Mouse (Mus musculus) mouse embryonic stem cell (cell line): ENCODE results near the gene Nbeal1.
"Not testable (repeated sequence)": the region's sequence is repeated elsewhere in the genome, so short reads cannot be mapped to it uniquely, and the experiment has no call there.

ENCODE experiments used
- in situ Hi-C, 2 experiments: fragments of 300-500 bp; cut with MboI; formaldehyde crosslinking; loops; 1 replicate in 1 of 2; 3 replicates in 1 of 2; pipeline ENCODE4 v1.14.3; 2019 to 2020; ENCODE audit warnings: low sequenced_read_pairs in 2 of 2, low pct_unique_long_range_greater_than_20kb in 1 of 2, mixed read lengths in 1 of 2; ENCODE audit not compliant: unreplicated experiment in 1 of 2

Gene Nbeal1

DNA sequence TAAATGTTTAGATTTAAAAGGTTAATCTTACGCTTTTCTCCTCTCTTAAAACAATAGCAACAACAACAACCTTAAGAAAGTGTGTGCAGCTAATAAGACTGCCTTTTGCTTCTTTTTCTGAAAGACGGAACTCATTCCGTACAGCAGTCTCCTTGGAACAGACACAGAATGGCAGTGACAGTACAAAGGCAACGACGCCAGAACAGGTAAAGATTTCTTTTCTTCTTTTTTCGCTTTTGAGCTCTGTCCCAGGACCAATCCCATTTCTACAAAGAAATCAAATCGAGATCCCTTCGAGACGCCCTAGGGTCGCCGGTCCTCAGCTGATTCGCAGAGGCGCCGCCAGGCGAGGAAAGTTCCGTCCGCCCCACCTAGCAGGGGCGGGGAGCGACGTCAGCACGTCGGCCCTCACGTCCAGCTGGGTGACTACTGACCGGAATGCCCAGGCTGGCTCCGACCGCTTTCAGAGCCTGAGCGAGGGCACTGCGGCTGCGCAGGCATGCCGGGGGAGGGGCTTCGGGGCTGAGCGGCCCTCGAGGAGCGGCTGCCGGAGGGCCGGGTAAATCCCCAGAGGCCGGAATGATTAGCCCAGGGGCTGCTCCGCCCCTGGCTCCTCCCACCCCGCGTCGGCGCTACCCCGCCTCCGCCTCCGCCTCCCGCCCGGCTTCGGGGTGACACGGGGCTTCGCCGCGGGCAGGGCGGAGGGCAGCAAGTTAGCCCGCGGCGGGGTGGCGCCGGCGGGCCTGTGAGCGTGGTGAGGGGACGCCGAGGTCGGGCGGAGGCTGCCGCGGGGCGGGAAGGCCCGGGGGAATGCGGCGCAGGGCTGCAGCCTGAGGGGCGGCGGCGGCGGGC lies at the start of gene Nbeal1:
TSS of gene Nbeal1 (plus strand) at position 668 of the 852 bp plus-strand sequence.
- in situ Hi-C loops, result no loop called here

DNA sequence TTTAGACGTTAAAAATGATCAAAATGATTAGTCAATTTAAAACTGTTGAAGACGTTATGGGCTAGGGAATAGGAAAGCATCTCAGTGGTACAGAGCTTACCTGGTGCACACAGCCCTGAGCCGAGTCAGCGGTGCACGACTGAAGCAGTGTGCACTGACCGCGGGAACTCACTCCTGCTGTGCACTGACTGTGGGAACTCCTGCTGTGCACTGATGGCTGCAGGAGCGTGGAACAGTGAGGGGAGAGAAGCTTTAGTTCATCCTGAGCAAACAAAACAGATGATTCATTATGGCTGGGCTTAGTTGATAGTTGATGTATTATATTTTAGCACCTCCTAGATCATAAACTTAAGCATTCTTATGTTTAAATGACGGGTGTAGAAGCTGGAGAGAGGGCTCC lies 43.1 kb upstream of the Nbeal1 start:
- in situ Hi-C loops, result no loop called here

DNA sequence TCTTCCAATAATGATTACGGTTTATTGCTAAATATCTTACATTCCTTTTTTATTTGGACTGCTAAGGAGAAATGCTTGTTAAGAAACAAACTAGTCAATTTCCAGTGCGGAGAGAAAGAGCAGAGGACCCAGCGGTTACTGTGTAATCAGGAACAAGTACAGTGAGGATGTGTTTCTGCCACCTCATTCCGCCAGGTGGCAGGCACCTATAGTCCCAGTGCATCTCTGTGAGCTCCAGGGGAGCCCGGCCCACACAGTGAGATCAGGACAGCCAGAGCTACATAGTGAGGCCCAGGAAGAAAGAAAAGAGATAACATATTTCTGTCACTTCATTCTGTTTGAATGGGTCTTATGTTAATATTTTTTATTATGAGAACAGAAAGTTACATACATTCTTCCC lies 27.7 kb upstream of the Nbeal1 start:
- in situ Hi-C loops, result no loop called here

DNA sequence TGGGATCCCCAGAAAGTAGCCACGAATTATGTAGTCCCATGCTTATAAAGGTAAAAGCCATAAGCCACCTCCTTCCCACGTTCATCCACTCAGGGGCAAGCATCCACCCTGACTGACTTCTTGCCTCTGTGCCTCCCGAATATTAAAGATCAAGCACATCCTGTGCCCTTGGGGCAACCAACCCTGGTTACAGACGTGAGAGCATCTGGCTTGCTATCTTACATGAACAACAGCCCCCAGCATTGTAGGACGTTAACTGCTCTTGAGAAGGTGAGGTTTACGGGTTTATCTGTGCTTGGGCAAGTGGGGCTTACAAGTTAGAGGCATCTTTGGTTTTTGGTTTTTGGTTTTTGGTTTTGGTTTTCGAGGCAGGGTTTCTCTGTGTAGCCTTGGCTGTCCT lies 23.7 kb upstream of the Nbeal1 start:
- in situ Hi-C loops, result no loop called here

DNA sequence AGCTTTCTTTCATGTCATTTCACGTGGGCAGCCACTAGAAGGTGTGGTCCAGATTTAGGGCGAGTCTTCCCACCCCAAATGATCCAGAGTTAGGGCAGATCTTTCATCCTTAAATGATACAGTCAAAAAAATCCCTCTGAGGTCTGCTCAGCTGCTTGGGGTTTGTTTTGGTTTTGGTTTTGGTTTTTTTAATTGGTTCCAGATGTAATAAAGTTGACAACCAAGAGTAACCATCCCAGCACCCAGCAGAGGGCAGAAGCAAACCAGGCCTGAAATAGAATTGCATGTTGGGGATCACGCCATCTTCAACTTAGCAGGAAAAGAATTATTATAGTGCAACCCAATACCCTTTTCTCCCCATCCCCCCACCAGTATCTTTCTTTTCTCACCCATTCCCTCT lies 22.0 kb upstream of the Nbeal1 start:
- in situ Hi-C loops, result no loop called here

DNA sequence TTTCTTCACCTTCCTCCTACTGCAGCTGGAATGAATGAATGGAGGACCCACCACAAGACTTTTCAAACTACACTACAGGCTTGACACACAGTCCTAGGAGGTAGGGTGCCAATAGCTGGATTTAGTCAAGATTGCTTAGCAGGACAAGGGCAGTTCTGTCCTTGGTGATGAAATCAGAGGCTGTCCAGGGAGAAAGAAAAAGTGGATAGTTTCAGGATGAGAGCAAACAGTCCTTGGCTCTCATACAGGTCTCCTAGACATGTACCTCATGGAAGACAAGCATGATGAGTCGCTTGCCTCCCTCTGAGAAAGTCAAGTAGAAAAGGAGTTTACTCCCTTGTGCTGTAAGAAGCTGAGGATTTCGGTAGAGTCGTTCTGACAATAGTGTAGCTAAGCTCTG lies 16.7 kb upstream of the Nbeal1 start:
- in situ Hi-C loops, result no loop called here

DNA sequence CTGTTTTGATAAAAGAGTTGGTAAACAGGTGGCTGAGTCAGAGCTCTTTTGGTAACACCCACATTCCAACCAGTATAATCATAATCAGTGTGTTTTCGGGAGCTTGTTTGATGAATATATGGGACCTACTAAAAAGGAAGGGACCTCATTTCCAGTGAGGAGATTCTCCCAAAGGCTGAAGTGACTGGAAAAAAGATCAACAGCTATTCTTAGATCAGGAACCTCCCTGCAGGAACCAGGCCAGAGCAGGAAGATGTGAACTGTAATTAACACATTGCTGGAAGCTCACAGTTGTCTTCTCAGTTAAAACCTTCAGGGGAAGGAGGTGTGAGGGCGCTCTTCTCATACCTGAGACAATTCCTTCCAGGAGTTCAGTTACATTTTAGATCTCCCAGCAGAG lies 10.8 kb upstream of the Nbeal1 start:
- in situ Hi-C loops, result no loop called here

DNA sequence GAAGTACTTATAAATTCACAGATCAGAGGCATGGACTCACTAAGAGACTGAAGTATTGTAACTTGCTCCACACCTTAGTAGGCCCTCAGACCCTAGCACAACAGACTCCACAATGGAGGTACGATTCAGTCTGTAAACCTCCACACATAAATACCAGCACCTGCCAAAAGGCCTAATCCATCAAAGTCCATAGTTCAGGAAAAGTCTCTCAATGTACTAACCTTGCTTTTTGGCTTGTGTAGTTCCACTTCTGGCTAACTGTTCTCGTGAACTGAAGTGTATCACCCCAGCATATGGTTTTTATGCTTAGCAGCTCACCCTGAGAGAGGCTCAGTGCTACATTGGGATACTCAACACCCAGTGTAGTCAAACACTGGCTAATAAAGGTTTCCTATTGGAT lies 10.1 kb upstream of the Nbeal1 start:
- in situ Hi-C loops, result no loop called here

DNA sequence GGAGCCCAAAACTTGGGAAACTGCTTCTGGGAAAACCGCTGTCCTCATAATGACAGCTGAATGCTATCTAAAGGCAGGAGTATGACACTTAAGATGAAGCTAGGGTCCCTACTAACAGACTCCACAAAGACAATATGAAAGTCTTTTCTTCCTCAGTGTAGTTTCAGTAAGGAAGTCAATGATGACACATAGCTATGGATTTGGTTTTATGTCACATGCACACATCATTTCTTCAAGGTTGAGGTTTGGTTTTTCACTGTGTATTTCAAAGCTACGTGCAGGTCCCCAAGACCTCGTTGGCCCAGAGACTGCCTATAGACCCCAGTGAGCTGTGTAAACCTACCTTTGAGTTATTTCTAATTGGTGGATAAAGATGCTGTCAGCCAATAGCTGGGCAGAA lies 7.3 kb upstream of the Nbeal1 start:
- in situ Hi-C loops, result no loop called here

DNA sequence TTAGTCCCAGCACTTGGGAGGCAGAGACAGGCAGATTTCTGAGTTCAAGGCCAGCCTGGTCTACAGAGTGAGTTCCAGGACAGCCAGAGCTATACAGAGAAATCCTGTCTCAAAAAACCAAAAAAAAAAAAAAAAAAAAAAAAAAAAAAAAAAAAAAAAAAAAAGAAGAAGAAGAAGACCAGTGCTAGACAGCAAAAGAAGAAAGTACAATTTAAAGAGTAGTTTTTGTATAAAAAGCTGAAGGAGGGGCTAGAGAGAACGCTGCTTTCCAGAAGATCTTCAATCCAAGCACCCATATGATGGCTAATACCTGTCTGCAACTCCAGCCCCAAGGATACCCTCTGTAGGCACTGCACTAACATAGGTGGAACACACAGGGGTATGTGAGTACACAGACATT lies 2.6 kb upstream of the Nbeal1 start:
- in situ Hi-C loops, result not testable (repeated sequence)

DNA sequence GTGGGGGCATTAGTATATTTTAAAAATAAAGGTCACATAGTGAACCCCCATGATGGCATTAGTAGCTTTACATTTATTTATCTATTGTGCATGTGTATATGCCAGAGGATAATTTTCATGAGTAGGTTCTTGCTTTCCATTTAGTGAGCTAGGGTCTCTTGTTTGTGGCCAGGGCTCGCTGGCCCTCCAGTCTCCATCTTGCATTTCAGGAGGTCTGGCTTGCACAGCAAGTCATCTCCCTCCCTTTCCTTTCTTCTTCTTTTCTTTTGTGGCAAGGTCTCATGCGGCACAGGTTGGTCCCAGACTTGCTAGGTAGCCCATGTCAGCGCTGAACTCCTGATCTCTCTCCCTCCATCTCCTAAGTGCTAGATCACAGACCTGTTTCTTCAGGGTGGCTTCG lies 1.0 kb upstream of the Nbeal1 start:
- in situ Hi-C loops, result no loop called here

DNA sequence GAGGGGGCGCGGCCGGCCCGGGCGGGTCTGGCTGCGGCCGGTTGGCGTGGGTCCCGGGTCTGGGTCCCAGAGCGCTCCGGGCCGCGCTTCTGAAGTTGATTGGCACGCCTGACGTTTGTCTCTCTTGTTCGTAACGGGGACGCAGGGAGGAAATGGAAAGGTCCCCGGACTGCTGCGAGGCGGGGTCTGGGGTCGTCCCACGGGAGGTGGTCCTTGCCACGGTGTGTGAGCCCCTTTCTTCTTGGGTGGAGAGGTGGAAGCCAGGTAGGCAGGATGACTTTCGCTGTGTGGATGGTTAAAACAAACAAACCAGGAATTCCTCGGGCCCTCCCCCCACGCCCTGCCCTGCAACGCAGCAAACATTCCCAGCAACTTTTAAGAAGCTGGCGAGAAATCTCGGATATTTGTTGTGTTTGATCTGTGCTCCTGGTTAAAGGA lies 404 bp downstream of the Nbeal1 start:
- in situ Hi-C loops, result no loop called here

DNA sequence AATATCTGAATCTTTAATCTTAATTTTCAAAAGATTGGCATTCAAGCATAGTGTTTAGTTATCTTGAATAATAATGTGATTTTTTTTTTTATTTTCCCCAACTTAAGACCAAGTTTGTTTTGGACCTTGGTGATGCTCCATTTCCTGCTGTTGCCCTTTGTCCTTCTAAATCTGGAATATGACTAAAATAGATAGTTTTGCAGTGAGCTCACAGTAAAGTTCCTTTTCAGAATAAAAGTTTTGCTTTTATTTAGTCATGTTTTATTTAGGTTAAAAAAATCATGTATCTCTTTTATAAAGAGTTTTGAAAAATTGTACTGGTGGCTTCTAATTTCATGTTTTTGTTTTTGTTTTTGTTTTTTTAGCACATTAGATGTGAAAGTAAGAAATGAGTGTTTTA lies 8.1 kb downstream of the Nbeal1 start:
- in situ Hi-C loops, result no loop called here

DNA sequence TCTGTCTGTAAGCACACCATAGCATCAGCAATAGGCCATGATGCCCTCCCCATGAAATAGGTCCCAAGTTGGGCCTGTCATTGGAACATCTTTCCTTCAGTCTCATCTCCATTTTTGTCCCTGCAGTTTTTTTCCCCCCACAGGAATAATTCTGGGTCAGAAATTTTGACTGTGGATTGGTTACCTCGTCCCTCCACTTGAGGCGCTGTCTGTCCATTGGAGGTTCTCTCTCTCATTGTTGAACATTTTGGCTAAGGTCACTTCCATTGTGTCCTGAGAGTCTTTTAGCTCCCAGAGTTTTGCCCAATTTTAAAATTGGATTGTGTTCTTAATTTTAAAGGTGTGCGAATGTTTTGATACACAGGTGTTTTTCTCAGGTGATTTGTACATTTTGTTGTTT lies 16.4 kb downstream of the Nbeal1 start:
- in situ Hi-C loops, result no loop called here

DNA sequence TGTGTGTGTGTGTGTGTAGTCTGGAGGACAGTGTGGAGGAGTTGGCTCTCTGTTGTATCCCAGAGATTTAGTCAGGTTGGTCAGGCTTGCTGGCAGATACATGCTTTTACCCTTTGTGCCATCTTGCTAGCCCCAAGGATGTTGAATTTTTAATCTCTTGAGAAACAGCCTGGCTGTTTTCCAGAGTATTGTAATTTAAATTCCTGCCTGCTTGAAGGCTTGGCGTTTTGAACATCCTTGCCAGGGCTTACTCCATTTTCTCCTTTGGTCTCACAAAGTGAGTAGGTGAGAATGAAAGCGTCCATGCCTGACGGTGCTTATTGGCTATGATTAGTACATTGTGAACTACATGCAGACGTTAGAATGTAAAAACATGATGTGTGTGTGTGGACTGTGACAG lies 18.6 kb downstream of the Nbeal1 start:
- in situ Hi-C loops, result no loop called here

DNA sequence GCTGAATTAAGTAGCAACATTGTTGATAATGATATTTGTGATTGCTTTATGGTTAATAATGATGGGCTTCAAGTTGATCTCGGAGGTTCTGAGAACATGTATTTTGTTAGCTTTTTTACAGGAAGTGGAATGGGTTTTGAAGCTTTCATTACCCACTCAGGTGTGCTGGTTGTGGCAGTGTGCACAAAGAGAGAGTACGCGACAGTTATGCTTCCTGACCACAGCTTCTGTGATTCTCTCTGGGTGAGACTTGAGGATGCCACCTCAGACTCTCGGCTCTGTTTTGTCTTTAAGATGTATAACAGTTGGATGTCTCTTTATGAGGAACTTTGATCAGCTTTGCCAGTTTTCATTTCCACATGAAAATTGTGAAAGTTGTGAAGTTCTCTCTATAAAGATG lies 55.9 kb downstream of the Nbeal1 start:
- in situ Hi-C loops, result no loop called here

DNA sequence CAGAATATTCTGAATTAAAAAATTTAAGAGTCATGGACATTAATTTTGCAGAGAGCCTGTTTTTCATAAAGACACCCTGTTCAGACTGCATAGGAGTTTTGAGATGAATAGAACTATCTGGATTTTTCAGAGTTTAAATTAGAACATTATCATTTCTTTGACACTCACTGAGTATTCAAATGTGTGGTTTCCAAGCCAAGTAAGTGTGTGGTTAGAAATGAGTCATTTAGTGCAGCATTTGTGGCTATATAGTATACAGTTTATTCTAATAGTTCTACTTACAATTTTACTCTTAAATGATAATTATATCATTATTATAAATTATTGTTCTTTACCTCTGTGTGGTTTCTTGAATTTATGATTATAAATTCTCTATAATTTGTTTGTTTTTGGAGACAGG lies 60.0 kb downstream of the Nbeal1 start:
- in situ Hi-C loops, result no loop called here

DNA sequence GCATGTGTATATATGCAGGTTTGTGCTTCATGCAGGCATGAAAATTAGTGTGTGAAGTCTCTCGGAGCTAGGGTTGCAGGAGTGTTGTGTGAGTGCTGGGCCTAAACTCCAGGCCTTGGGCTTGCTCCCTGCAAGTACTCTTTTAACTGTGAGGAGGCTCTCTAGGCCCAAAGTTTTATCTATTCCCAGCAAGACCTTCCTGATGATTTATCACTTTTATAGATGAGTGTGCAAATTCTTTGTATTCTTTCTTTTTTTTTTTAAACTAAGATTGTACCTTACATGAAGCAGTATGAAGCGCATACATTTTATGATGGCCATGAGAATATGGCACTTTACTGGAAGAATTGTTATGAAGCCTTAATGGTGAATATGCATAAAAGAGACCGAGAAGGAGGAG lies 87.7 kb downstream of the Nbeal1 start:
- in situ Hi-C loops, result no loop called here

DNA sequence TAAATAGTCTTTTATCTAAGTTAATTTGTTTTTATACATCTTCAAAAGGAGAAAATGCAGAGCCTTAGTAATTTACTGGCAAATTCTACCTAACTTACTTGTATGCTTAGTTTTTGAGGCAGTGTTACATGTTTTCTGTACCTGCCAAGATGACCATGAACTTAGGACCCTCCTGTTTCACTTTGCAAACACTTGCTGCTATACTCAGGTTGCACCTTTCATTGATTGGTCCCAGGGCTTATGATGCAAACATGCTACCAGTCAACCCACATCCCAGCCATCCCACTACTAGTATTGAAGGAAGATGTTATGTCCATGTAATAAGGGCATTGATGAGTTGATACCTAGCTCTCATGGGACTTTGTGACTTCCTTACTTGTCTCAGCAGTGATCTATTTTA lies 88.9 kb downstream of the Nbeal1 start:
- in situ Hi-C loops, result no loop called here

DNA sequence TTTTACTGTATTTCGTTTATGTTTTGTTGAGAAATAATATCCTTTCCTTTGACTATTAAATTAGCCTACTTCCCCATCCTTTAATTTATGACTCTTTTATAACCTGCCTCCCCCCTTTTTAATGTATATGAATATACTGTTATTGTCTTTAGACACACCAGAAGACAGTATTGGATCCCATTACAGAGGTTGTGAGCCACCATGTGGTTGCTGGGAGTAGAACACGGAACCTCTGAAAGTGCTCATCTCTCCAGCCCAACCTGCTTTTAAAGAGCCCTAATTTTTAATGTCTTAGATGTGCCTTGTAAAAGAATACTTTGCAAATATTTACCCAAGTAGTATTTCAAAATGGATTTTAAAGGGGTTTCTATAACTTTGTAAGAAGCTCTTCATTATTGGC lies 92.1 kb downstream of the Nbeal1 start:
- in situ Hi-C loops, result no loop called here

DNA sequence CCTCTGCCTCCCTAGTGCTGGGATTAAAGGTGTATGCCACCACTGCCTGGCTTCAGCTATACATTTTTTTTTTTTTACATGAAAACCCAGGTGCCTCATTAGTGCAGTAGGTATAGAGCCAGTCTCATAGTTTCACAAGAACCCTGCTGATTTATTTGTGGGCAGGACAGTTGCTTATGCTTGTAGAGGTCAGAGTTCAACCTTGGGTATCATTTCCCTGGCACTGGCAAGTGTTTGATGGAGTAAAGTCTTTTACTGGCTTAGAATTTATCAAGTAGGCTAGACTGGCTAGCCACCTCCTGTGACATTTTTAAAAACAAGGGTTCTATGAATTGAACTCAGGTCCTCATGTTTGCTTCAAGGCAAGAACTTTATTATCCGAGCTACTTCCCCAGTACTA lies 113.5 kb downstream of the Nbeal1 start:
- in situ Hi-C loops, result no loop called here
